Mouse (Mus musculus) adrenal gland, postnatal 0 days (tissue): ENCODE data around the gene Col15a1. TPM values are rescaled to one million over a fixed set of nuclear protein-coding genes. Genes with fewer than 3 reads are reported as not detected.

Experiments used
- polyA plus RNA-seq: library from polyadenylated mRNA; unstranded; fragments of >200 nt; fragmentation: Nextera tagmentation; extraction: Ambion mirVana; gene quantifications from 2 replicates; pipeline ENCODE4 v1.2.1, GENCODE M21; 2015

Gene Col15a1
- polyA plus RNA-seq, result 8.2 and 8.7 TPM in 2 replicates

GRCm38 (mm10) chr4:47207969-47208420, at the start of gene Col15a1:
Gene Col15a1, plus strand, starts transcription at chr4:47208161.

GRCm38 (mm10) chr4:47352803-47353388, 144.9 kb downstream of the Col15a1 start, which contains the start of gene Tgfbr1:
Gene Tgfbr1, plus strand, starts transcription at chr4:47353222.

Other genes starting within 250 kb of the Col15a1 start
- gene Gabbr2, start 216.3 kb upstream of the Col15a1 start, polyA plus RNA-seq, result 0.17 and 0.41 TPM in 2 replicates
- gene Anks6, start 150.7 kb upstream of the Col15a1 start, polyA plus RNA-seq, result 2.0 and 3.1 TPM in 2 replicates
- 5.4 and 6.0 TPM in 2 replicates for gene Galnt12, start 116.3 kb upstream of the Col15a1 start, polyA plus RNA-seq
- 11.7 and 13.7 TPM in 2 replicates for gene Tgfbr1, start 145.1 kb downstream of the Col15a1 start, polyA plus RNA-seq